Mouse (Mus musculus): ENCODE measurements at regions not wholly inside any gene's neighbourhood (a gene's known extent, or its start where the extent isn't known, plus 50 kb on each side); places are given as distances from the start of the nearest gene placed in this dataset.
A peak's percentile ranks its signal among the peaks of the same experiment; 100 is the strongest.
"Not testable (repeated sequence)": the region's sequence is repeated elsewhere in the genome, so short reads cannot be mapped to it uniquely, and the experiment has no call there.

- not testable (repeated sequence) for H3K9me3 ChIP-seq; DNase-seq (ENCODE audit: low spot score); H3K27me3 ChIP-seq (ENCODE audit: insufficient read depth, poor library complexity, severe bottlenecking); H3K36me3 ChIP-seq; H3K4me3 ChIP-seq; H3K4me1 ChIP-seq; H3K27ac ChIP-seq
- 84% methylated on average over 7 of the region's 7 CpGs for WGBS
These were observed 277.6 kb upstream of the Klf6 start for GRCm38 (mm10) chr13:5583681-5584080.

GRCm38 (mm10) chr13:5587196-5587595 is 274.1 kb upstream of the Klf6 start:
- no peak overlapping the region for H3K4me3 ChIP-seq
- no peaks in the 10 kb centered on the region for H3K9me3 ChIP-seq
- H3K27ac ChIP-seq: no peak overlapping the region
- DNase-seq (ENCODE audit: low spot score): no peak
- no peaks in the 10 kb centered on the region for H3K4me1 ChIP-seq
- H3K27me3 ChIP-seq (ENCODE audit: insufficient read depth, poor library complexity, severe bottlenecking): no peaks in the 10 kb centered on the region
- no peaks in the 10 kb centered on the region for H3K36me3 ChIP-seq

- WGBS: 71% methylated on average over 2 of the region's 2 CpGs
- no peaks in the 10 kb centered on the region for H3K4me1 ChIP-seq
- H3K36me3 ChIP-seq: no peaks in the 10 kb centered on the region
- no peak overlapping the region for H3K27ac ChIP-seq
- no peak overlapping the region for H3K4me3 ChIP-seq
- H3K27me3 ChIP-seq (ENCODE audit: insufficient read depth, poor library complexity, severe bottlenecking): no peaks in the 10 kb centered on the region
- H3K9me3 ChIP-seq: no peaks in the 10 kb centered on the region
- no peak for DNase-seq (ENCODE audit: low spot score)
These were observed 270.0 kb upstream of the Klf6 start for GRCm38 (mm10) chr13:5591286-5591685.

GRCm38 (mm10) chr13:5591837-5592555 is 269.3 kb upstream of the Klf6 start:
- no peaks in the 10 kb centered on the region for H3K4me1 ChIP-seq
- no peaks in the 10 kb centered on the region for H3K9me3 ChIP-seq
- WGBS: 43% methylated on average over 4 of the region's 4 CpGs
- no peaks in the 10 kb centered on the region for H3K36me3 ChIP-seq
- H3K27me3 ChIP-seq (ENCODE audit: insufficient read depth, poor library complexity, severe bottlenecking): no peaks in the 10 kb centered on the region
- H3K27ac ChIP-seq: no peak overlapping the region
- DNase-seq (ENCODE audit: low spot score): no peak
- H3K4me3 ChIP-seq: no peak overlapping the region

GRCm38 (mm10) chr13:5592556-5593061 is 268.7 kb upstream of the Klf6 start:
- Histone ChIP-seq H3K4me1 (no peaks in the 10 kb centered on the region), H3K9me3 (no peaks in the 10 kb centered on the region), H3K27me3 (ENCODE audit: insufficient read depth, poor library complexity, severe bottlenecking) (no peaks in the 10 kb centered on the region), H3K4me3 (no peak overlapping the region), H3K27ac (no peak overlapping the region), H3K36me3 (no peaks in the 10 kb centered on the region)
- DNase-seq (ENCODE audit: low spot score): peak; percentile 76
- WGBS: 16% methylated on average over 3 of the region's 3 CpGs

GRCm38 (mm10) chr13:5601648-5602047 is 259.6 kb upstream of the Klf6 start:
- Histone ChIP-seq H3K27me3 (ENCODE audit: insufficient read depth, poor library complexity, severe bottlenecking) (no peaks in the 10 kb centered on the region), H3K27ac (no peak overlapping the region), H3K4me1 (peaks cover 13% of the 10 kb centered on the region; the same call in 1 of the 2 replicates), H3K4me3 (no peak overlapping the region), H3K36me3 (no peaks in the 10 kb centered on the region), H3K9me3 (no peaks in the 10 kb centered on the region)
- WGBS: 71% methylated on average over 1 of the region's 1 CpGs
- DNase-seq (ENCODE audit: low spot score): no peak

- H3K9me3 ChIP-seq: no peaks in the 10 kb centered on the region
These were observed 257.2 kb upstream of the Klf6 start for GRCm38 (mm10) chr13:5603905-5604596.

GRCm38 (mm10) chr13:5605418-5605817 is 255.9 kb upstream of the Klf6 start:
- peaks cover 13% of the 10 kb centered on the region; the same call in 1 of the 2 replicates for H3K4me1 ChIP-seq
- DNase-seq (ENCODE audit: low spot score): no peak
- H3K27ac ChIP-seq: peak overlapping the region; percentile 71; the same call in 1 of the 2 replicates
- H3K27me3 ChIP-seq (ENCODE audit: insufficient read depth, poor library complexity, severe bottlenecking): no peaks in the 10 kb centered on the region
- no peak overlapping the region for H3K4me3 ChIP-seq
- H3K9me3 ChIP-seq: no peaks in the 10 kb centered on the region
- no peaks in the 10 kb centered on the region for H3K36me3 ChIP-seq

More at GRCm38 (mm10) chr13:5603905-5604596, 257.2 kb upstream of the Klf6 start:
- Histone ChIP-seq H3K27ac (peak overlapping the region; percentile 71), H3K27me3 (ENCODE audit: insufficient read depth, poor library complexity, severe bottlenecking) (no peaks in the 10 kb centered on the region), H3K4me1 (peaks cover 13% of the 10 kb centered on the region; the same call in 1 of the 2 replicates), H3K4me3 (no peak overlapping the region), H3K36me3 (no peaks in the 10 kb centered on the region)
- DNase-seq (ENCODE audit: low spot score): no peak
- WGBS: 27% methylated on average over 5 of the region's 5 CpGs

GRCm38 (mm10) chr13:5607462-5607861 is 253.8 kb upstream of the Klf6 start:
- no peaks in the 10 kb centered on the region for H3K9me3 ChIP-seq
- peaks cover 13% of the 10 kb centered on the region; the same call in 1 of the 2 replicates for H3K4me1 ChIP-seq
- no peaks in the 10 kb centered on the region for H3K36me3 ChIP-seq
- no peaks in the 10 kb centered on the region for H3K27me3 ChIP-seq (ENCODE audit: insufficient read depth, poor library complexity, severe bottlenecking)
- DNase-seq (ENCODE audit: low spot score): no peak
- H3K4me3 ChIP-seq: no peak overlapping the region
- H3K27ac ChIP-seq: no peak overlapping the region
- 78% methylated on average over 4 of the region's 4 CpGs for WGBS

GRCm38 (mm10) chr13:5614186-5614737 is 247.0 kb upstream of the Klf6 start:
- no peak for DNase-seq (ENCODE audit: low spot score)
- H3K27me3 ChIP-seq (ENCODE audit: insufficient read depth, poor library complexity, severe bottlenecking): no peaks in the 10 kb centered on the region
- H3K4me3 ChIP-seq: no peak overlapping the region
- no peaks in the 10 kb centered on the region for H3K4me1 ChIP-seq
- WGBS: 71% methylated on average over 7 of the region's 7 CpGs
- no peaks in the 10 kb centered on the region for H3K9me3 ChIP-seq
- H3K36me3 ChIP-seq: no peaks in the 10 kb centered on the region
- no peak overlapping the region for H3K27ac ChIP-seq

GRCm38 (mm10) chr13:5614833-5615232 is 246.4 kb upstream of the Klf6 start:
- Histone ChIP-seq H3K27ac (no peak overlapping the region), H3K4me3 (no peak overlapping the region), H3K9me3 (no peaks in the 10 kb centered on the region), H3K27me3 (ENCODE audit: insufficient read depth, poor library complexity, severe bottlenecking) (no peaks in the 10 kb centered on the region), H3K36me3 (no peaks in the 10 kb centered on the region), H3K4me1 (no peaks in the 10 kb centered on the region)
- WGBS: 65% methylated on average over 5 of the region's 5 CpGs
- no peak for DNase-seq (ENCODE audit: low spot score)

GRCm38 (mm10) chr13:5615327-5615726 is 246.0 kb upstream of the Klf6 start:
- no peak for DNase-seq (ENCODE audit: low spot score)

GRCm38 (mm10) chr13:5628124-5628523 is 233.2 kb upstream of the Klf6 start:
- no peak for DNase-seq (ENCODE audit: low spot score)
- Histone ChIP-seq H3K27ac (no peak overlapping the region), H3K9me3 (no peaks in the 10 kb centered on the region), H3K4me3 (no peak overlapping the region), H3K36me3 (no peaks in the 10 kb centered on the region), H3K27me3 (ENCODE audit: insufficient read depth, poor library complexity, severe bottlenecking) (no peaks in the 10 kb centered on the region), H3K4me1 (no peaks in the 10 kb centered on the region)
- WGBS: 29% methylated on average over 2 of the region's 2 CpGs

More at GRCm38 (mm10) chr13:5615327-5615726, 246.0 kb upstream of the Klf6 start:
- Histone ChIP-seq H3K4me1 (no peaks in the 10 kb centered on the region), H3K4me3 (no peak overlapping the region), H3K9me3 (no peaks in the 10 kb centered on the region), H3K27ac (no peak overlapping the region), H3K36me3 (no peaks in the 10 kb centered on the region), H3K27me3 (ENCODE audit: insufficient read depth, poor library complexity, severe bottlenecking) (no peaks in the 10 kb centered on the region)
- 82% methylated on average over 3 of the region's 3 CpGs for WGBS

All from heart, embryonic 10.5 days (tissue).